9 mouse cellular contexts compared by ENCODE assay signal in genomic region chr17:56287830-56288229, GRCm38 (mm10). TPM values are rescaled to one million over a fixed set of nuclear protein-coding genes. Genes with fewer than 3 reads are reported as not detected.
DNase-seq lines count a peak whose midpoint lies in the region; ATAC-seq lines count a peak whose summit lies in the region.
"Had no signal": no experiment of that assay in that cellular context is flagged by ENCODE, and none has a peak within 500 bp of the region (broad histone marks: within the 10 kb centered on the region; RNA-seq: fewer than 3 reads in every experiment).

No protein-coding gene starts in this region.

- WGBS in embryonic facial prominence, embryonic 13.5 days: 63% methylated on average over 3 of the region's 3 CpGs
- 56% methylated on average over 3 of the region's 3 CpGs for WGBS in kidney, embryonic 16.5 days

- 0 out of 2 replicates have a peak overlapping the region, but pooled peaks have one; percentile 11 for H3K27ac ChIP-seq in embryonic facial prominence, embryonic 13.5 days
- peak overlapping the region; percentile 98 for H3K27ac ChIP-seq in kidney, embryonic 16.5 days (ENCODE audit: low read length)

- H3K9ac ChIP-seq in embryonic facial prominence, embryonic 13.5 days: peak overlapping the region; percentile 57
- H3K9ac ChIP-seq in kidney, embryonic 16.5 days (replicated peaks; ENCODE audit: low read length): peak overlapping the region; percentile 56

- peak overlapping the region; percentile 88 for H3K4me3 ChIP-seq in megakaryocyte, embryonic 14.5 days (replicated peaks)
- no peak overlapping the region for H3K4me3 ChIP-seq in embryonic facial prominence, embryonic 13.5 days
- peak overlapping the region; percentile 24; the same call in 1 of the 2 replicates for H3K4me3 ChIP-seq in kidney, embryonic 16.5 days (ENCODE audit: low read length)

- ATAC-seq in megakaryocyte, adult 5-6 weeks (ENCODE audit: poor library complexity, severe bottlenecking): no peak
- ATAC-seq in embryonic facial prominence, embryonic 13.5 days (ENCODE audit: insufficient number of reproducible peaks, insufficient read depth, low FRiP score, low TSS enrichment, low read depth): no peak
- 0 out of 2 replicates have a peak, but pooled peaks have one; percentile 22 for ATAC-seq in kidney, embryonic 16.5 days (ENCODE audit: low FRiP score, low TSS enrichment)

- H3K4me1 ChIP-seq in megakaryocyte, embryonic 14.5 days: peaks cover 82% of the 10 kb centered on the region
- peaks cover 40% of the 10 kb centered on the region for H3K4me1 ChIP-seq in embryonic facial prominence, embryonic 13.5 days
- H3K4me1 ChIP-seq in kidney, embryonic 16.5 days (ENCODE audit: insufficient read depth, low read length): peaks cover 42% of the 10 kb centered on the region

- peak overlapping the region; percentile 82 for H3K4me2 ChIP-seq in embryonic facial prominence, embryonic 13.5 days
- peak overlapping the region; percentile 41 for H3K4me2 ChIP-seq in kidney, embryonic 16.5 days (replicated peaks; ENCODE audit: low read depth, low read length)

- peak; percentile 67 for DNase-seq in lung, postnatal 36 days
- DNase-seq in natural killer cell, adult 2 months (ENCODE audit: low spot score in 2 of 2): no peak
- no peak for DNase-seq in cerebellum, postnatal 36 days
- no peak for DNase-seq in right cerebral cortex, postnatal 36 days (ENCODE audit: low spot score in 2 of 2)

- H3K36me3 ChIP-seq in megakaryocyte, embryonic 14.5 days (replicated peaks; ENCODE audit: low read length): peaks cover 45% of the 10 kb centered on the region
- H3K36me3 ChIP-seq in embryonic facial prominence, embryonic 13.5 days: peaks cover 41% of the 10 kb centered on the region
- peaks cover 31% of the 10 kb centered on the region for H3K36me3 ChIP-seq in kidney, embryonic 16.5 days (ENCODE audit: insufficient read depth, low read length)

- H3K9me3 ChIP-seq in megakaryocyte, embryonic 14.5 days: no peaks in the 10 kb centered on the region
- no peaks in the 10 kb centered on the region for H3K9me3 ChIP-seq in embryonic facial prominence, embryonic 13.5 days
- no peaks in the 10 kb centered on the region for H3K9me3 ChIP-seq in kidney, embryonic 16.5 days (ENCODE audit: low read length)

- H3K27me3 ChIP-seq in megakaryocyte, embryonic 14.5 days (replicated peaks): no peaks in the 10 kb centered on the region
- no peaks in the 10 kb centered on the region for H3K27me3 ChIP-seq in embryonic facial prominence, embryonic 13.5 days
- no peaks in the 10 kb centered on the region for H3K27me3 ChIP-seq in kidney, embryonic 16.5 days (ENCODE audit: insufficient read depth, low read length)

RNA-seq across cellular contexts. Expression of gene Plin3, which starts 4.8 kb away (rescaled TPM):
- 4.6 and 21.3 TPM in 2 replicates for polyA plus RNA-seq in megakaryocyte, embryonic 14.5 days (2012; ENCODE audit: insufficient read depth, low replicate concordance)
- total RNA-seq in megakaryocyte, adult 5-6 weeks (2015): 7.1 and 9.1 TPM in 2 replicates
- total RNA-seq in megakaryocyte, adult 5-6 weeks (2017): 28.3 and 29.2 TPM in 2 replicates
- 65.8 and 83.2 TPM in 2 replicates for polyA plus RNA-seq in embryonic facial prominence, embryonic 13.5 days (2015; fragmentation: Nextera tagmentation; extraction: Ambion mirVana)
- polyA plus RNA-seq in kidney, embryonic 16.5 days (2015; fragmentation: Nextera tagmentation; extraction: Ambion mirVana): 87.5 and 106 TPM in 2 replicates

RNA-seq across cellular contexts. Expression of gene Ticam1, which starts 11.2 kb away (rescaled TPM):
- polyA plus RNA-seq in megakaryocyte, embryonic 14.5 days (2012; ENCODE audit: insufficient read depth, low replicate concordance): 13.7 and 27.2 TPM in 2 replicates
- total RNA-seq in megakaryocyte, adult 5-6 weeks (2015): 14.3 and 15.0 TPM in 2 replicates
- 6.0 and 6.1 TPM in 2 replicates for total RNA-seq in megakaryocyte, adult 5-6 weeks (2017)
- 4.1 and 4.3 TPM in 2 replicates for polyA plus RNA-seq in embryonic facial prominence, embryonic 13.5 days (2015; fragmentation: Nextera tagmentation; extraction: Ambion mirVana)
- polyA plus RNA-seq in kidney, embryonic 16.5 days (2015; fragmentation: Nextera tagmentation; extraction: Ambion mirVana): 7.3 and 10.3 TPM in 2 replicates

RNA-seq across cellular contexts. Expression of gene Arrdc5, which starts 12.3 kb away (rescaled TPM):
- not detected in 2 replicates for polyA plus RNA-seq in megakaryocyte, embryonic 14.5 days (2012; ENCODE audit: insufficient read depth, low replicate concordance)
- not detected in 2 replicates for total RNA-seq in megakaryocyte, adult 5-6 weeks (2015)
- not detected in 2 replicates for total RNA-seq in megakaryocyte, adult 5-6 weeks (2017)
- not detected in 2 replicates for polyA plus RNA-seq in embryonic facial prominence, embryonic 13.5 days (2015; fragmentation: Nextera tagmentation; extraction: Ambion mirVana)
- not detected in 2 replicates for polyA plus RNA-seq in kidney, embryonic 16.5 days (2015; fragmentation: Nextera tagmentation; extraction: Ambion mirVana)
- total RNA-seq: adrenal gland, adult 18-20 months had no signal

RNA-seq across cellular contexts. Expression of gene Uhrf1, which starts 15.3 kb away (rescaled TPM):
- 12.4 and 22.6 TPM in 2 replicates for polyA plus RNA-seq in megakaryocyte, embryonic 14.5 days (2012; ENCODE audit: insufficient read depth, low replicate concordance)
- total RNA-seq in megakaryocyte, adult 5-6 weeks (2015): 39.3 and 52.3 TPM in 2 replicates
- 83.7 and 101 TPM in 2 replicates for total RNA-seq in megakaryocyte, adult 5-6 weeks (2017)
- 135 and 143 TPM in 2 replicates for polyA plus RNA-seq in embryonic facial prominence, embryonic 13.5 days (2015; fragmentation: Nextera tagmentation; extraction: Ambion mirVana)
- polyA plus RNA-seq in kidney, embryonic 16.5 days (2015; fragmentation: Nextera tagmentation; extraction: Ambion mirVana): 170 and 179 TPM in 2 replicates

RNA-seq across cellular contexts. Expression of gene Fem1a, which starts 31.2 kb away (rescaled TPM):
- 9.5 and 11.2 TPM in 2 replicates for polyA plus RNA-seq in megakaryocyte, embryonic 14.5 days (2012; ENCODE audit: insufficient read depth, low replicate concordance)
- total RNA-seq in megakaryocyte, adult 5-6 weeks (2015): 10.2 and 11.8 TPM in 2 replicates
- 15.7 and 16.9 TPM in 2 replicates for total RNA-seq in megakaryocyte, adult 5-6 weeks (2017)
- polyA plus RNA-seq in embryonic facial prominence, embryonic 13.5 days (2015; fragmentation: Nextera tagmentation; extraction: Ambion mirVana): 13.5 and 14.1 TPM in 2 replicates
- 14.6 and 15.8 TPM in 2 replicates for polyA plus RNA-seq in kidney, embryonic 16.5 days (2015; fragmentation: Nextera tagmentation; extraction: Ambion mirVana)
